Mouse (Mus musculus) neural tube, embryonic 13.5 days (tissue): ENCODE data around the gene Adcyap1r1. TPM values are rescaled to one million over a fixed set of nuclear protein-coding genes. Genes with fewer than 3 reads are reported as not detected.
A peak's percentile ranks its signal among the peaks of the same experiment; 100 is the strongest.

Source experiments
- ATAC-seq: fragments of 200-750 bp; cut with Nextera tagmentation; 2 replicates; pipeline ENCODE4 v1.8.0; 2017; ENCODE audit warnings: low read depth, mild to moderate bottlenecking, moderate TSS enrichment, moderate library complexity
- H3K27ac ChIP-seq: fragments of 300-500 bp; sonication (generic); replicated peaks from 2 replicates; pipeline ENCODE4 v1.5.1; 2015; ENCODE audit warnings: moderate library complexity, mild to moderate bottlenecking, inconsistent platforms
- H3K27me3 ChIP-seq: fragments of 300-500 bp; sonication (generic); 2 replicates; pipeline ENCODE4 v1.6.1; 2015; ENCODE audit warnings: mild to moderate bottlenecking, inconsistent platforms
- H3K36me3 ChIP-seq: fragments of 300-500 bp; sonication (generic); 2 replicates; pipeline ENCODE4 v1.6.1; 2015; ENCODE audit warnings: mild to moderate bottlenecking, inconsistent platforms
- H3K4me1 ChIP-seq: fragments of 300-500 bp; sonication (generic); replicated peaks from 2 replicates; pipeline ENCODE4 v1.6.1; 2015; ENCODE audit warnings: inconsistent platforms
- H3K4me2 ChIP-seq: fragments of 300-500 bp; sonication (generic); 2 replicates; pipeline ENCODE4 v1.6.1; 2015; ENCODE audit warnings: inconsistent platforms, mild to moderate bottlenecking, moderate library complexity
- H3K4me3 ChIP-seq: fragments of 300-500 bp; sonication (generic); 2 replicates; pipeline ENCODE4 v1.5.1; 2015; ENCODE audit warnings: mild to moderate bottlenecking, inconsistent platforms
- H3K9ac ChIP-seq: fragments of 300-500 bp; sonication (generic); 2 replicates; pipeline ENCODE4 v1.6.1; 2015; ENCODE audit warnings: moderate library complexity, mild to moderate bottlenecking, inconsistent platforms
- H3K9me3 ChIP-seq: fragments of 300-500 bp; sonication (generic); 2 replicates; pipeline ENCODE4 v1.6.1; 2016; ENCODE audit warnings: inconsistent platforms
- WGBS: fragments of 180-500 bp; shearing (Covaris S2); methylation state at CpG from one replicate; pipeline ENCODE4 v1.1.7; 2015; 5-methylcytosine and 5-hydroxymethylcytosine counted together
- polyA plus RNA-seq: library from polyadenylated mRNA; unstranded; fragments of >200 nt; fragmentation: Nextera tagmentation; extraction: Ambion mirVana; gene quantifications from 2 replicates; pipeline ENCODE4 v1.2.1, GENCODE M21; 2015

Gene Adcyap1r1
- polyA plus RNA-seq, 1 experiment from 2014 or later, result 43.9 TPM

GRCm38 (mm10) chr6:55482471-55482870 lies 30.7 kb downstream of the Adcyap1r1 start:
- no peak overlapping the region for H3K4me2 ChIP-seq
- H3K4me1 ChIP-seq, result peaks cover 31% of the 10 kb centered on the region
- no peak overlapping the region for H3K4me3 ChIP-seq
- H3K27me3 ChIP-seq, result no peaks in the 10 kb centered on the region
- H3K9ac ChIP-seq, result no peak overlapping the region
- 90% methylated on average over 1 of the region's 1 CpGs for WGBS
- no peak overlapping the region for H3K27ac ChIP-seq
- H3K36me3 ChIP-seq, result peaks cover 53% of the 10 kb centered on the region
- no peak for ATAC-seq
- H3K9me3 ChIP-seq, result no peaks in the 10 kb centered on the region

GRCm38 (mm10) chr6:55483360-55483759 lies 31.6 kb downstream of the Adcyap1r1 start:
- Histone ChIP-seq H3K4me2 (no peak overlapping the region), H3K4me3 (no peak overlapping the region), H3K27ac (peak overlapping the region; percentile 83), H3K4me1 (peaks cover 36% of the 10 kb centered on the region), H3K27me3 (no peaks in the 10 kb centered on the region), H3K9me3 (no peaks in the 10 kb centered on the region), H3K9ac (peak overlapping the region; percentile 44; the same call in 1 of the 2 replicates), H3K36me3 (peaks cover 51% of the 10 kb centered on the region)
- 83% methylated on average over 7 of the region's 7 CpGs for WGBS
- no peak for ATAC-seq

- Histone ChIP-seq H3K9ac (0 out of 2 replicates have a peak overlapping the region, but pooled peaks have one; percentile 44), H3K4me1 (peaks cover 36% of the 10 kb centered on the region)
These were observed 32.4 kb downstream of the Adcyap1r1 start for GRCm38 (mm10) chr6:55484224-55484623.

GRCm38 (mm10) chr6:55485216-55485615 lies 33.4 kb downstream of the Adcyap1r1 start:
- H3K9me3 ChIP-seq, result no peaks in the 10 kb centered on the region
- H3K27ac ChIP-seq, result peak overlapping the region; percentile 83
- WGBS, result 69% methylated on average over 4 of the region's 4 CpGs

More at GRCm38 (mm10) chr6:55484224-55484623, 32.4 kb downstream of the Adcyap1r1 start:
- H3K36me3 ChIP-seq, result peaks cover 49% of the 10 kb centered on the region
- 18% methylated on average over 4 of the region's 4 CpGs for WGBS
- H3K27me3 ChIP-seq, result no peaks in the 10 kb centered on the region
- ATAC-seq, result peak; percentile 88
- H3K9me3 ChIP-seq, result no peaks in the 10 kb centered on the region
- 0 out of 2 replicates have a peak overlapping the region, but pooled peaks have one; percentile 6 for H3K4me2 ChIP-seq
- no peak overlapping the region for H3K4me3 ChIP-seq
- H3K27ac ChIP-seq, result peak overlapping the region; percentile 83

GRCm38 (mm10) chr6:55487726-55488125 lies 35.9 kb downstream of the Adcyap1r1 start:
- H3K4me3 ChIP-seq, result no peak overlapping the region
- H3K4me2 ChIP-seq, result no peak overlapping the region
- no peaks in the 10 kb centered on the region for H3K27me3 ChIP-seq
- H3K36me3 ChIP-seq, result peaks cover 60% of the 10 kb centered on the region
- 68% methylated on average over 6 of the region's 6 CpGs for WGBS
- H3K27ac ChIP-seq, result no peak overlapping the region
- peaks cover 36% of the 10 kb centered on the region for H3K4me1 ChIP-seq
- no peak for ATAC-seq
- H3K9ac ChIP-seq, result no peak overlapping the region
- H3K9me3 ChIP-seq, result no peaks in the 10 kb centered on the region

More at GRCm38 (mm10) chr6:55485216-55485615, 33.4 kb downstream of the Adcyap1r1 start:
- ATAC-seq, result 0 out of 2 replicates have a peak, but pooled peaks have one; percentile 19
- H3K36me3 ChIP-seq, result peaks cover 44% of the 10 kb centered on the region
- H3K9ac ChIP-seq, result no peak overlapping the region
- H3K4me2 ChIP-seq, result no peak overlapping the region
- H3K4me3 ChIP-seq, result no peak overlapping the region
- H3K4me1 ChIP-seq, result peaks cover 36% of the 10 kb centered on the region
- no peaks in the 10 kb centered on the region for H3K27me3 ChIP-seq

- H3K27me3 ChIP-seq, result no peaks in the 10 kb centered on the region
- H3K9me3 ChIP-seq, result no peaks in the 10 kb centered on the region
- no peak overlapping the region for H3K27ac ChIP-seq
- WGBS, result 96% methylated on average over 4 of the region's 4 CpGs
- peaks cover 64% of the 10 kb centered on the region for H3K36me3 ChIP-seq
- H3K4me1 ChIP-seq, result no peaks in the 10 kb centered on the region
- no peak for ATAC-seq
- H3K4me3 ChIP-seq, result no peak overlapping the region
- H3K9ac ChIP-seq, result no peak overlapping the region
- H3K4me2 ChIP-seq, result no peak overlapping the region
These were observed 44.4 kb downstream of the Adcyap1r1 start for GRCm38 (mm10) chr6:55496201-55496600.

- H3K36me3 ChIP-seq, result peaks cover 45% of the 10 kb centered on the region
- no peak for ATAC-seq
These were observed 47.0 kb downstream of the Adcyap1r1 start for GRCm38 (mm10) chr6:55498753-55499152.

GRCm38 (mm10) chr6:55501061-55501460 lies 49.3 kb downstream of the Adcyap1r1 start:
- 74% methylated on average over 6 of the region's 6 CpGs for WGBS
- no peak for ATAC-seq
- Histone ChIP-seq H3K9me3 (no peaks in the 10 kb centered on the region), H3K4me1 (no peaks in the 10 kb centered on the region), H3K27me3 (no peaks in the 10 kb centered on the region), H3K27ac (no peak overlapping the region), H3K36me3 (peaks cover 22% of the 10 kb centered on the region), H3K4me2 (no peak overlapping the region), H3K9ac (no peak overlapping the region), H3K4me3 (no peak overlapping the region)

More at GRCm38 (mm10) chr6:55498753-55499152, 47.0 kb downstream of the Adcyap1r1 start:
- H3K9ac ChIP-seq, result no peak overlapping the region
- H3K27me3 ChIP-seq, result no peaks in the 10 kb centered on the region
- no peaks in the 10 kb centered on the region for H3K9me3 ChIP-seq
- no peak overlapping the region for H3K4me3 ChIP-seq
- H3K4me2 ChIP-seq, result no peak overlapping the region
- no peaks in the 10 kb centered on the region for H3K4me1 ChIP-seq
- H3K27ac ChIP-seq, result no peak overlapping the region

GRCm38 (mm10) chr6:55502309-55502708 lies 50.5 kb downstream of the Adcyap1r1 start:
- WGBS, result 73% methylated on average over 7 of the region's 7 CpGs
- no peak overlapping the region for H3K9ac ChIP-seq
- H3K4me3 ChIP-seq, result no peak overlapping the region

GRCm38 (mm10) chr6:55504797-55505488 lies 53.2 kb downstream of the Adcyap1r1 start:
- peak; percentile 75 for ATAC-seq
- Histone ChIP-seq H3K9ac (no peak overlapping the region), H3K27ac (no peak overlapping the region), H3K36me3 (no peaks in the 10 kb centered on the region), H3K4me2 (no peak overlapping the region), H3K4me1 (no peaks in the 10 kb centered on the region), H3K27me3 (no peaks in the 10 kb centered on the region), H3K4me3 (no peak overlapping the region), H3K9me3 (no peaks in the 10 kb centered on the region)
- 87% methylated on average over 2 of the region's 2 CpGs for WGBS

More at GRCm38 (mm10) chr6:55502309-55502708, 50.5 kb downstream of the Adcyap1r1 start:
- Histone ChIP-seq H3K27ac (no peak overlapping the region), H3K4me2 (no peak overlapping the region), H3K9me3 (no peaks in the 10 kb centered on the region), H3K36me3 (peaks cover 10% of the 10 kb centered on the region), H3K27me3 (no peaks in the 10 kb centered on the region), H3K4me1 (no peaks in the 10 kb centered on the region)
- no peak for ATAC-seq

GRCm38 (mm10) chr6:55506519-55506918 lies 54.7 kb downstream of the Adcyap1r1 start:
- Histone ChIP-seq H3K27ac (no peak overlapping the region), H3K27me3 (no peaks in the 10 kb centered on the region), H3K4me1 (no peaks in the 10 kb centered on the region), H3K9me3 (no peaks in the 10 kb centered on the region), H3K36me3 (no peaks in the 10 kb centered on the region), H3K9ac (no peak overlapping the region), H3K4me2 (no peak overlapping the region), H3K4me3 (no peak overlapping the region)
- no peak for ATAC-seq
- WGBS, result 83% methylated on average over 4 of the region's 4 CpGs

GRCm38 (mm10) chr6:55509130-55509870 lies 57.5 kb downstream of the Adcyap1r1 start:
- Histone ChIP-seq H3K27ac (no peak overlapping the region), H3K27me3 (no peaks in the 10 kb centered on the region), H3K36me3 (no peaks in the 10 kb centered on the region), H3K9me3 (no peaks in the 10 kb centered on the region), H3K4me3 (no peak overlapping the region), H3K4me1 (peaks cover 7% of the 10 kb centered on the region; the same call in 1 of the 2 replicates), H3K9ac (no peak overlapping the region), H3K4me2 (no peak overlapping the region)
- WGBS, result 88% methylated on average over 6 of the region's 6 CpGs
- no peak for ATAC-seq
